12 mouse cellular contexts compared by ENCODE assay signal in genomic region chr12:70877926-70878710, GRCm38 (mm10). TPM values are rescaled to one million over a fixed set of nuclear protein-coding genes. Genes with fewer than 3 reads are reported as not detected.
DNase-seq lines count a peak whose midpoint lies in the region; ATAC-seq lines count a peak whose summit lies in the region.
"Had no signal": no experiment of that assay in that cellular context is flagged by ENCODE, and none has a peak within 500 bp of the region (broad histone marks: within the 10 kb centered on the region; RNA-seq: fewer than 3 reads in every experiment).

No protein-coding gene starts in this region.

- no peak overlapping the region for H3K4me3 ChIP-seq in lung, embryonic 15.5 days
- no peak overlapping the region for H3K4me3 ChIP-seq in midbrain, embryonic 16.5 days (ENCODE audit: low read depth, low read length)

- H3K27ac ChIP-seq in lung, embryonic 15.5 days = 0 out of 2 replicates have a peak overlapping the region, but pooled peaks have one; percentile 5
- no peak overlapping the region for H3K27ac ChIP-seq in midbrain, embryonic 16.5 days (ENCODE audit: low read length)

- no peak overlapping the region for H3K4me2 ChIP-seq in lung, embryonic 15.5 days
- no peak overlapping the region for H3K4me2 ChIP-seq in midbrain, embryonic 16.5 days (ENCODE audit: low read length)

- DNase-seq in heart, adult 11 months = peak; percentile 96
- no peak for DNase-seq in heart, postnatal 25 days (ENCODE audit: low spot score)
- no peak for DNase-seq in lung, adult 18-20 months
- DNase-seq in cerebellum, postnatal 25 days = peak; percentile 87
- peak; percentile 57 for DNase-seq in lung, postnatal 10 days
- no peak for DNase-seq in spleen, adult 18-20 months
- DNase-seq: gastrocnemius, postnatal 14 days; thymus, postnatal 14 days had no signal

- H3K4me1 ChIP-seq in lung, embryonic 15.5 days = peaks cover 27% of the 10 kb centered on the region
- no peaks in the 10 kb centered on the region; the same call in 1 of the 2 replicates for H3K4me1 ChIP-seq in midbrain, embryonic 16.5 days (ENCODE audit: control insufficient read depth, insufficient read depth, low read length)

- ATAC-seq in lung, embryonic 15.5 days (ENCODE audit: borderline replicate concordance, extremely low read depth, low FRiP score, low TSS enrichment) = no peak
- no peak for ATAC-seq in midbrain, embryonic 16.5 days
- ATAC-seq: CD4-positive, CD25-positive, alpha-beta regulatory T cell, adult 4 months; inflammation-experienced regulatory T-cells, adult 6 months had no signal

- intact Hi-C loops in heart, postnatal 25 days (cut with DNase I) = no loop called here

- peaks cover 28% of the 10 kb centered on the region for H3K36me3 ChIP-seq in lung, embryonic 15.5 days
- no peaks in the 10 kb centered on the region for H3K36me3 ChIP-seq in midbrain, embryonic 16.5 days (ENCODE audit: control insufficient read depth, insufficient read depth, low read length)

- WGBS in lung, embryonic 15.5 days = 76% methylated on average over 20 of the region's 20 CpGs
- WGBS in midbrain, embryonic 16.5 days = 92% methylated on average over 20 of the region's 20 CpGs

- H3K9ac ChIP-seq in lung, embryonic 15.5 days = no peak overlapping the region
- H3K9ac ChIP-seq in midbrain, embryonic 16.5 days (ENCODE audit: low read depth, low read length) = no peak overlapping the region

- H3K9me3 ChIP-seq in lung, embryonic 15.5 days = no peaks in the 10 kb centered on the region
- no peaks in the 10 kb centered on the region for H3K9me3 ChIP-seq in midbrain, embryonic 16.5 days (replicated peaks; ENCODE audit: control insufficient read depth, low read length, poor library complexity, severe bottlenecking)

- no peaks in the 10 kb centered on the region for H3K27me3 ChIP-seq in lung, embryonic 15.5 days
- H3K27me3 ChIP-seq in midbrain, embryonic 16.5 days (ENCODE audit: control insufficient read depth, insufficient read depth, low read depth, low read length) = no peaks in the 10 kb centered on the region

RNA-seq across cellular contexts. Expression of gene Frmd6, which starts 52.8 kb away (rescaled TPM):
- 10 to 100 TPM; 38.5 to 43.3 TPM for total RNA-seq in heart, postnatal 25 days (2021)
- 33.5 and 34.9 TPM in 2 replicates for polyA plus RNA-seq in lung, embryonic 15.5 days (2015; fragmentation: Nextera tagmentation; extraction: Ambion mirVana)
- polyA plus RNA-seq in midbrain, embryonic 16.5 days (2015; fragmentation: Nextera tagmentation; extraction: Ambion mirVana) = 8.1 and 8.3 TPM in 2 replicates

RNA-seq across cellular contexts. Expression of gene Actr10, which starts 59.5 kb away (rescaled TPM):
- 100 to 1,000 TPM; 133 to 135 TPM for total RNA-seq in heart, postnatal 25 days (2021)
- 232 and 240 TPM in 2 replicates for polyA plus RNA-seq in lung, embryonic 15.5 days (2015; fragmentation: Nextera tagmentation; extraction: Ambion mirVana)
- 180 and 188 TPM in 2 replicates for polyA plus RNA-seq in midbrain, embryonic 16.5 days (2015; fragmentation: Nextera tagmentation; extraction: Ambion mirVana)

Comparison
In these comparisons a context has a peak if more than half of its experiments do, and no peak if none do; other contexts are left out.
1. DNase-seq: peak in heart, adult 11 months (single experiment), cerebellum, postnatal 25 days (2 of 2) and lung, postnatal 10 days (single experiment); none in heart, postnatal 25 days (single experiment), lung, adult 18-20 months (0 of 2) and spleen, adult 18-20 months (0 of 2).